Mouse (Mus musculus) lung, postnatal 0 days (tissue): ENCODE measurements at regions not wholly inside any gene's neighbourhood (a gene's known extent, or its start where the extent isn't known, plus 50 kb on each side); places are given as distances from the start of the nearest gene placed in this dataset.

Experiments used
- CTCF ChIP-seq: IDR thresholded peaks from 2 replicates; pipeline ENCODE4 v1.5.1; 2016; ENCODE audit warnings: antibody characterized with exemption, mild to moderate bottlenecking
- EP300 ChIP-seq: IDR thresholded peaks from 2 replicates; pipeline ENCODE4 v1.6.1; 2016; ENCODE audit warnings: antibody characterized with exemption, mild to moderate bottlenecking, control low read depth

DNA sequence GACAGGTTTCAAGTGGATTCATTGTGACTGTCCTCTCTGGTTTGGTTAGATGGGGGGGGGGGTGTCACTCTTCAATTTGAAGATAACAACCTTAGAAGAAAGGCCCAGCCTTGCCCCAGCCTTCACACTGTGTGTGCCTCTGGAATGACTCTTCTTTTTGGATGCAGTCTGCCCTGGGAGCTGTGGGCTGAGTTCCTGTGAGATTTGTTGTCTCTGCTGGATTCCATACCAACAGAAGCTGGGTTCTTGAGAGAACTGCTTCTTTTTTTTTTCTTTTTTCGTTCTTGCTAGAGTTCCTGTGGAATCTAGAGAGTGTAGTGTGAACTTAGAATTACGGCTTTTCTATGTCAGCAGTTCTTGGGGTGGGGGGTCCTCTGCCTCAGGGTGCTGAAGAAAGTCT, 200.9 kb downstream of the Enc1 start:
- TF ChIP-seq EP300 (no peak), CTCF (no peak)
